Mouse (Mus musculus): ENCODE results near the gene Ppp3cb.
A peak's percentile ranks its signal among the peaks of the same experiment; 100 is the strongest.
"Not testable (repeated sequence)": the region's sequence is repeated elsewhere in the genome, so short reads cannot be mapped to it uniquely, and the experiment has no call there.

Ppp3cb gene

DNA sequence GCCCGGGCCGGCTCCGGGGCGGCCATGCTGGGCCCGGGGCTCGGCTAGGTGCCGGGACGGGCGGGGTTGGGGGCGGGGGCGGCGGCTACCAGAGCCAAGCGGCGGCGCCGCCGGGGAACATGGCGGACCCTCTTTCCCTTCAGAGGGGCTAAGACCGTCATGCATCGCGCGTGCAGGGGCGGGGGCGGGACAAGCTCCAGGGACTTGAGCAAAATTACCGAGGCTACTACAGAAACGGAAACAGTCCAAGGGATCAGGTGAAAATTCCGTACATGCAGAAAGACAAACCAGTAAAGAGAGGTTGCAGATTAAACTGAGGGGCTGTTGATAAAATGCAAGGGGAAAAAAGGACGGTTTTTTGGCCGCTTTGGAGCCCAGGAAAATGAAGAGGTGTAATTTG lies at the start of gene Ppp3cb:
TSS of gene Ppp3cb (minus strand) at position 159 of the 400 bp plus-strand sequence.
- peak; percentile 89 for DNase-seq (ENCODE audit: low read depth)

DNA sequence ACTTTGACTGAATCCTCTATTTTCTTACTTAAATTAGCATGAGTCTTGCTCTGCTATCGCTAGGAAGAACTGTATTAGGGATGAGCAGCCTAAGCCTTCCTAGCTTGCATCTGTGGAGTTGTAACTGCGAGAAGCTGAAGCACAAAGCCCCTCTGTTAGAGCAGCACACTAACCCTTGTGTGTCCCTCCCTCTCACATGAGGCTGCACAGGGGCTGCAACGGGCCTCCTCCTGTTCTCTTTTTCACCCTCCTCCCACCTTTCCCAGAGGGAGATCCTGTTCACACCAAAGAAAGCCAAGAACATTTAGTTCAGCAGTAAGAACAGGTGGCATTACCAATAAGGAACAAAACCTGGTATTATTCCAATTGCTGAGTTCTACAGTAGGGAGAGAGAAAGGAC lies 49.4 kb upstream of the Ppp3cb start:
- DNase-seq (ENCODE audit: low read depth), result no peak

DNA sequence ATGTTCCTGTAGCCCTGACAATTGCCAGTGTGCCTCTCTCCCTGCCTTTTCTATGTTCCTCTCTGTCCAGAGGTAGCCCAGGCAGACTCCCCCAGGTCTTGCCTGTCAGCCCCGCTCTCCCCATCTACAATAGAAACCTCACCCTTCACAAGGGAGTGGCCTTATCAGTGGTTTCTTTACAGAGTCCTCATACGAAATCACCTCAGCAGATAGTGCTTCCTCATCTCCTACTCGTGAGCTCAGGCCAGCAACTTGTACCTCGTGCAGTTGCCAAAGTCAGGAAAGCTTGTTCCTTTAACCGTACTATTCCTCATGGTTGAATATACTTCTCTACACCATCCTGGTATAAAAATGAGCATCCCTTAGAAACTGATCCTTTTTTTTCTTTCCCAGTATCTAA lies 41.1 kb upstream of the Ppp3cb start:
- DNase-seq (ENCODE audit: low read depth), result no peak

DNA sequence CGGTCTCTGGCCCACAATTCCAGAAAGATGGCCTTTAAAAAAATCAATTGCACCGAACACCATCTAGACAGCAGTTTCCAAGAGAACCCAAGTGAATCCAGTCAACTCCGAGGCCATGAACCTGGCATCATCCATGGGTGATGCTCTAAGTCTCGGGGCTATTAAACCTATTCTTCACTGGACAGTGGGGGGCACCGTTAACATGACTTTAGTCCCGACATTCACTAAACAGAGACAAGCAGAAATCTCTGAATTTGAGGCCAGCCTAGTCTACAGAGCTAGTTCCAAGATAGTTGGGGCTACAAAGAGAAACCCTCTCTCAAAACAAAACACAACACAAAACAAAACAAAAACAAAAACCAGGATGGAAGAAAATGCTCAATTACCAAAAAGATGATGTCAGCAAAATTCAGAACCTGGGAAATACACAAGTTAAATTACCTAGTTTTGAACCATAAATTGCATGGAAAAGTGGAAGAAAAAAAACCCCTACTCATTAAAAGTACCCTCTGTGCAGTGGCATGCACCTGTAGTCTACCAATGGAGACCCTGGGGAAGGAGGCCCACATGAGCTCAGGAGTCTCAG lies 32.5 kb upstream of the Ppp3cb start:
- no peak for DNase-seq (ENCODE audit: low read depth)

DNA sequence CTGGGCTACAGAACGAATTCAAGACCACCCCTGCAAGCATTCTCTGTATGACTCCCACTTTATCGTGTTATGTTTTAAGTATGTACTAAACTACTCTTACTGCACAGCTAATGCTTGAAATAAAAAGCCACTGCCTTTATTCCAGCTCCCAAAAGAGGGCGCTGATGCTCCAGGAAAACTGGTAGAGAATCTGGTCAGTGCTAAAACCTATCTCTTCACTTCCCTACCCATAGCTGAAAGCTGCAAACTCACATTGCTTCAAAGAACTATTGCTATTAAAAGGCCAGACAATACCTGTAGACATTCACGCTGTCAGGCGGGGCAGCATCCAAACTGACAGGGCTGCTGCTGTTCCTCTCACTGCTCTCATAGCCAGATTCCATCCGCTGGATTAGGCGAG lies 29.8 kb upstream of the Ppp3cb start:
- no peak for DNase-seq (ENCODE audit: low read depth)

DNA sequence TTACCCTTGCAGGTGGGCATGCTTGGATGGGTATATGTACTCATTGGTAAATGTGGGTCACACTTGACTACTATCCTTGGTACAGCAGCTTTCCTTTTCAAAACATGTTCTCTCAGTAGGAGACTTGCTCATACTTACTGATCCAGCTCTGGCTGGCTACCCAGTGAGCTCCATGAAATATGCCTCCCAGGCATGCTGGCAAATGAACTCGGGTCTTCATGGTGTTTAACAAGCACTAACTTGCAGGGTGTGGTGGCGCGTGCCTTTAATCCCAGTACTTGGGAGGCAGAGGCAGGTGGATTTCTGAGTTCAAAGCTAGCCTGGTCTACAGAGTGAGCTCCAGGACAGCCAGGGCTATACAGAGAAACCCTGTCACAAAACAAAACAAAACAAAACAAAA lies 26.8 kb upstream of the Ppp3cb start:
- not testable (repeated sequence) for DNase-seq (ENCODE audit: low read depth)

DNA sequence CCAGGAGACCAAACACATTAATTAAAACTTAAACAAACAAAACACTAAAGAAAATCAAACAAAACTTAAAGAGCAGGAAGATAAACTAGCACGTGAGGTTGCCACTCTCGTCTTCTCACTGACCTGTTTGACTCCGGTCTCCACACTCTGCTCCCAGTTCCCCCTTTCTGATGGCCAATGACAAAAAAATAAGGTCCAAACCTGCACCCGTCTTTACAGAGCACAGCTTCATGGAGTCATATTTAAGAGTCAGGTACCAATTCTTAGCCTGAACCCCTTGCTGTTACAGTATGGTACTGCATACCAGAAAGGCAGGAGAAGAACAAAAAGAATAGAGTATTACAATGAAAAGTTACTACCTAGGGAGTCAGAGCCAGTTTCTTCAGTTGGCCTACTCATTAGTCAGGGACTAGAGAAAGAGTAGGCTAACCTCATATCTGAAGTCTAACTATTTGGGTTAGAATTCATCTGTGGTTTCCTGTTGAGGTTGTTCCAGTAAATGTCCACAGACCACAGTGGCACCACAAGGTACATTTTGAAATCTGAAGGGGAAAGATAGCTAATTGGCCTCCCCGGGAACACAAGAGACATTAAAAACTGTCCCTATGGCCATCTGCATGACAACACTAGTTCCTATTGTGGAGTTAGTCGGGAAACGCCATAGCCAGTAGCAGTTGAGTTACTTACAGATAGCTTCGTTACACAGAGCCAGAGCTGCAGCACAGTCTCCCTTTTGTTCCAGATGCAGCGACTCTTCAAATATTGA lies 19.1 kb upstream of the Ppp3cb start:
- no peak for DNase-seq (ENCODE audit: low read depth)

DNA sequence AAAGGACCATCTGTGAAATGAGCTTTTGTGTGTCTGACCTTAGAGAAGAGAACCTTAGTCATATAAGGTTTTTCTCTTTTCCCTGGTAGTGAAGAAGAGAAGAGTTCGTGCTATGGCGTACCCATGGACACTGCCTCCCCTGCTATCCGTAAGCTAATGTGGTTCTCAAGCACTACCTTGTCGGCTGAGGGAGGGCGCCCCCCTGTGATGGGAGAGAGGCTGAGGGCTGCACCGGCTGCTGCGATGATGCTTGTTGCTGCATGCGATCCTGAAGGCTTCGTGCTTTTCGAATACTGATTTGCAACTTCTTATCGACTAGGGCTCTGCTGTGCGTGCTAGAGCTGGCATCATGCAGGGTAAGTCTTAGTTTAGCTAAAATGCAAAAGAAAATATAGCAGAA lies 18.3 kb upstream of the Ppp3cb start:
- no peak for DNase-seq (ENCODE audit: low read depth)

DNA sequence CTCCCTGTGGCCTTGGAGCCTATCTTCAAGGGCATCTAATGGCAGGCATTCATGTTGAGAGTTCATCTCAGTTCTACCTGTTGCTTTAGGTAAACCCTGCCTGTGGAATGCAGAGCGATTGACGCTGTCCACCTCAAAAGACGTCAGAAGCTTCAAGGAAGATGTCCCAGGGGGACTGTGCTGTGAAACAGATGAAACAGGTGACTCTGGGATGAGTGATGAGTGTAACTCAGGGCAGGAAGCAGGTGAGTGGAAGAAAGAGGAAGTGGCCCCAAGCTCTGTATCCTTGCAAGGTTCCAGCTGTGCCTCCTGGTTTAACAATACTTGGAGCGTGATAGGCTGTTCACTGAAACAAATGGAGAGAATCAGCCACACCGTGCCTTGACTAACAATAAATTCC lies 15.5 kb upstream of the Ppp3cb start:
- DNase-seq (ENCODE audit: low read depth), result no peak

DNA sequence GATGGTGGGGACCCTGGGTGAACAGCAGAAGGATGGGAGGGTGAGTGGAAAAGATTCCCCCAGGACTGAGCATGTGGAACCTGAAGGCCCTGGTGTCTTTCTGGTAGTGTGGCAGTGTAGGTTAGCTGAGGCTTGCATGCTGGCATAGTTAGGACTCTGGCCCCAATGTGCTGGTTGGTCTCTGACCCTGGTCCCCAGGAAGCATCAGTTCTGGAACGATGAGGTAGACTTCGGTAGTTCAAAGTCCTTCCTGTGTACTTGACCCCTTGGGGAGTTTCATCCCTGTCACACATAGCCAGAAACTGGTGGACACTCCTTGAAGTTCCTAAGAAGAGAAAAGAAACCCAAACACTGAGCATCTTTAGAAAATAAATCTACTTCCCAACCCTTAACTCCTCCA lies 3.8 kb upstream of the Ppp3cb start:
- DNase-seq (ENCODE audit: low read depth), result no peak

DNA sequence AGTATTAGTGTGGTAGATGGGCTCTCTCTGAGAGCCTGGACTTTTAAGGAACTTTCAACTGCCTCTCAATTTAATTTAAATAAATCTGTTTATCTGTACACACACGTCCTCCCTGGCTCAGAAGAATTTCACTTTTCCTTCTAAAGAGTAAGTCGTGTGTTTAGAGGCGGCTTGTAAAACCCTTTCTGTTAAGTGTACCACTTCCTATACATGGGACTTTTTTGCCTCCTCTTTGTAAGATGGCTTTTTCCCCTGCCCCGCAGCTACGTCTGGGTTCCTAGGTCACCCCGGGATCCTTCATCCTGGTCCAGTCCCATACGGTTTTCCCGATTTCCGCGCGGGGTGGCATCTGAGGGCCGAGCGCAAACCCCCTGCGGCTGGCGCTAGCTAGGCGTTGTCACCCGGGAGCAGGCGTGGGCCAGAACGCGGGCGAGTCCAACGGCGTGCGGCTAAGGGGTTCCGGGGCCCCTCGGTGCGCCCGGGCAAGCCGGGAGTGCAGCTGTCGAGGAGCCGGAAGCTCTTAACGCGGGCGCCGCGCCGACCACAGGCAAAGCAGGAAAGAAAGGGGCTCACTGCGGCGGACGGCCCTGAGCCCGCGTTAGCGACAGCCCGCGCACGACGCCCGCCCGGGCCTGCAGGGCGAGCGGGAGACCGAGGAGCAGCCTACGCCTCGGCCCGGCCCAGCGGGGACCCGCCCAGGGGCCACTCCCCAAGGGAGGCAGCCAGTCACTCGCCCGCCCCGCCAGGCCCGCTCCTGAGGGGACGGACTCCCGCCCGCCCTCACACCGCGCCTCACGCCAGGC lies 643 bp downstream of the Ppp3cb start:
- peak; percentile 79 for DNase-seq (ENCODE audit: low read depth)

DNA sequence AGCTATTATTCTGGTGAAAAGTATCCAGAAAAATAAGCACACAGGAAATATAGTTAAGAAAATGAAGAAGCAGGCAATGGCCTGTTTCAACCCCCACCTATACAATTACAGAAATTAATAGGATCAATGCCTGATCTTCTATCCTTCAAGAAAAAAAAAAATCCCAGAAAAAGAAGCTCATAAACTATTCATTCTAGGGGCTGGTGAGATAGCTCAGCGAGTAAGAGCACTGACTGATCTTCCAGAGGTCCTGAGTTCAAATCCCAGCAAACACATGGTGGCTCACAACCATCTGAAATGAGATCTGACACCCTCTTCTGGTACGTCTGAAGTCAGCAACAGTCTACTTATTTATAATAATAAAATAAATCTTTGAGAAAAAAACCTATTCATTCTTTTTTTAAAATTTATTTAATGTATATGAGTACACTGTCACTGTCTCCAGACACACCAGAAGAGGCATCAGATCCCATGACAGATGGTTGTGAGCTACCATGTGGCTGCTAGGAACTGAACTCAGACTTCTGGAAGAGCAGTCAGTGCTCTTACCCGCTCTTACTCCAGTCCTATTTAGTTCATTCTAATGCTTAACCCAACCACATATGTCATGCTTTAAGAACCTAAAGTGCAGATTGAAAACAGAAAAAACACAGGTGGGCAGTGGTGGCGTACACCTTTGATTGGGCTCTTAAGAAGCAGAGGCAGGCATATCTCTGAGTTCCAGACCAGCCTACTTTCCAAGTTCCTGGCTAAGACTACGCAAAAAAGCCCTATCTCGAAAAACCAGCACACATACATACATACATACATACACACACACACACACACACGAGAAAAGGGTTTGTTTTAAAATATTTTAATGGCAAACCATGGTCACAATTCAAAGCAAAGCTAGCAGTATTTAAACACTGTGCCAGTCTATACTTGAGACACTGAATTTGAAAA lies 1.6 kb downstream of the Ppp3cb start:
- DNase-seq (ENCODE audit: low read depth), result peak; percentile 65

DNA sequence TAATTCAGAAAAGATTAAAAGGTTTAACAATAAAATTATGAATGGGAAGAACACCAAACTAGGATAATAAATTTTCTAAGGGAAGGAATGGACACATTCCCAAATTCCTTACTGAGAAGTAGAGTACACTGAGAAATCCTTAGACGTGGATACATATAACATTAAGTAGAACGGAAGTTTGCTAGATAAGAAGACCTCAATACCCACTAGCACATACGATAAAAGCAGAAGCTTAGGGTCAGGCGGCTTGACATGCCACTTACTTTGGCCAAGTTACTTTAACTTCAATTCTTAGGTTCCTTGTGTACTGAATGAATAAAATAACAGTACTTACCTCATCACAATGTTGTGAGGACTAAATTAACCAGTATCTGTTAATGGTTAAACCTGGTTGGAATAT lies 16.7 kb downstream of the Ppp3cb start:
- DNase-seq (ENCODE audit: low read depth), result no peak

DNA sequence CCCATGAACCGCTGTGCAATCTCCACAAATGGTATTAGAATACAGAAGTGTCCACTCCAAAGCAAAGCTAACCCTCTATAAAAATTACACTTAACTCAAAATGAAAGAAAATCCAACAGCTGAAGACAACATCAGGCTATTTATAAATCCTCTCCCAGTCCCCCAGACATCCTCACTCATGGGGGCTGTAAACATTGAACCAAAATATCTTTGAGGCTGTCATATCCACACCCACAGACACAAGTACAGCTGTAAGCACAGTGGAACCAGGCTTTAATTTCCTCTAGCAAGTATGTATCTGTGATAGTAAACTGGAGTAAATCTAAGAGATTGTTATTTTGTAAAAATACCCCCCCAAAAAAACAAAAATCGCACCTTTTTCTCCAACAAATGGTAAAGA lies 26.2 kb downstream of the Ppp3cb start:
- DNase-seq (ENCODE audit: low read depth), result no peak

DNA sequence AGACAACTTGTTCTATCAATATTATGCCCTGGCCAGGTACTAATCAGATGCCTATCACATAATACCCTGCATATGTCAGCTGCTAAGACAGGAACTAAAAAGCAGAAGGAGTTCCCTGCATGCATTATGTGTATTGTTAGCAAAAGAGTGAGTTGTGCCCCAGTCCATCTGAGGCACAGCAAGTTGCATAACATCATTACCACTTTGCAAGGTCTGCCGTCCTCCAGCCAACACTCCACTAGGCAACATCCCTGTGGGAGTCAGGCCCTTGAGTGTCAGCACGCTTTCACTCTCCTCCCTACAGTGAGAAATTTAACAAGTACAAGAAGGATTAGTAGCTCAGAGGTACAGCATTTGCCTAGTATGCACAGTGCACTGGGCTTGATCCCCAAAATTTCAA lies 37.9 kb downstream of the Ppp3cb start:
- DNase-seq (ENCODE audit: low read depth), result no peak

DNA sequence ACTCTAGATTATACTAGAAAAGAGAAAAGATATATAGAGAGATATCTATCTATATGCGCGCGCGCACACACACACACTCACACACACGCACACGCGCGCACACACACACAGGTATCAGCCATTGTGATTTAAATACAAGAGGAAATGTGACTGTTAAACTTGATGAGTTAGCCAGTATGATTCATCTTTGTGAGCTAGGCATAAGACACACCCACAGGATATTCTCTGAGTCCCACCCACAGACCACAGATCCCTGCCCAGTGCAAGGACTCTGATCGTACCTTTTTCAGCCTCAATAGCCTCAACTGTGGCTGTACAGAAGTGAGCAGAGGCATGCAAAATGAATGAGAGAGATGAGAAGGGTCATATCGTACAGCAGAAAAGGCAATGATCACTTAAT lies 43.4 kb downstream of the Ppp3cb start:
- DNase-seq (ENCODE audit: low read depth), result no peak

DNA sequence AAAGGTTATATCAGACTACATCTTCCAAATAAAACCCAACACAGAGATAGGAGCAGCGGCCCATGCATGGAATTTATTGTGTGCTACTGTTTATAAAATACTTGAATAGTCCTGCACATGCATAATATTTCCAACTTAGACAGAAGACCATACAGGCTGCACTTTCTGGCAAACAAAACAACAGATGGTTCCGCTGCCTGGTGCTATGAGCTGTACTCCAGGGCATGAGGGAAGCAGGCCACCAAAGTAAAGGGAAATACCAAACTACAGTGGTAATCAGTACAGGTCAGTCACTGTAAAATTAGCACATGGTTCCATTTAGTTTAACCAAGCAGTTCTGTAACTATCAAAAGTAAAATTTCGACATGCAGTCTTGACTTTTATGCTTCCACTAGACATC lies 46.4 kb downstream of the Ppp3cb start:
- DNase-seq (ENCODE audit: low read depth), result no peak

DNA sequence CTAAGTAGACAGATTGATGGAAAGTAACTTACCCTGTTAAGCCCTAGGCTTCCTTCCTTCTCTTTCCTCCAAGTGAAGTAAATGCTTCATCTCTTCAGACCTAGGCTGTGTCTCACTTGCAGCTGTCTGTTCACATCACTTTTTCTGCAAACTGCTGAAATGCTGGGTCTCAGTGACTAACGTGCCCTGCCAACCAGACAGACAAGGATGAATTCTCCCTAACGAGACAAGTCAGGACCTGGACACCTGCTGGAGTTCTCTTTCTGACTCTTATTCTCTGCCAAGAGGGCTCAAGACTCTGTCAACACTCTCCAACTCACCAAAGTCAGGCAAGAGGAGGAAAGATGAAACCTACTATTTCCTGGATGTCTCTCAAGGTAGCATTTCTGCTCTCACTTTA lies 49.8 kb downstream of the Ppp3cb start, which contains the start of gene Mss51:
TSS of gene Mss51 (minus strand) at position 299 of the 400 bp plus-strand sequence.
- no peak for DNase-seq (ENCODE audit: low read depth)

DNA sequence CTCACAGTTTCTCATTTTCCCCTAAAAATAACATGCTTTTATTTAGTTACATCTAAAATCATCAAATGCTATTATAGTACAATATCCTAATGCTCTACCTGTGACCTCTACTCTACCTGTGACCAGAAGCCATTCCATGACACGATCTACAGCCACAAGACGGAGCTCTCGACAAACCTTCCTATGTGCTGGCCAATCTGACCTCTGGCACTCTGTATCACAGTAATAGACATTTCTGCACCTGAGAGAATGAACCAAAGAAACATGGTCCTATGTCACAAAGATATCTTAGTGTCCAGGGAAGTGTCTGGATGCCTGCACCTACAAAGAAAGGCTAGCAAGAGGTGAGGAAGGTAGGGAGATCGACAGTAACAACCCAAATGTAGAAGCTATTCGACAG lies 60.3 kb downstream of the Ppp3cb start:
- DNase-seq (ENCODE audit: low read depth), result no peak

DNA sequence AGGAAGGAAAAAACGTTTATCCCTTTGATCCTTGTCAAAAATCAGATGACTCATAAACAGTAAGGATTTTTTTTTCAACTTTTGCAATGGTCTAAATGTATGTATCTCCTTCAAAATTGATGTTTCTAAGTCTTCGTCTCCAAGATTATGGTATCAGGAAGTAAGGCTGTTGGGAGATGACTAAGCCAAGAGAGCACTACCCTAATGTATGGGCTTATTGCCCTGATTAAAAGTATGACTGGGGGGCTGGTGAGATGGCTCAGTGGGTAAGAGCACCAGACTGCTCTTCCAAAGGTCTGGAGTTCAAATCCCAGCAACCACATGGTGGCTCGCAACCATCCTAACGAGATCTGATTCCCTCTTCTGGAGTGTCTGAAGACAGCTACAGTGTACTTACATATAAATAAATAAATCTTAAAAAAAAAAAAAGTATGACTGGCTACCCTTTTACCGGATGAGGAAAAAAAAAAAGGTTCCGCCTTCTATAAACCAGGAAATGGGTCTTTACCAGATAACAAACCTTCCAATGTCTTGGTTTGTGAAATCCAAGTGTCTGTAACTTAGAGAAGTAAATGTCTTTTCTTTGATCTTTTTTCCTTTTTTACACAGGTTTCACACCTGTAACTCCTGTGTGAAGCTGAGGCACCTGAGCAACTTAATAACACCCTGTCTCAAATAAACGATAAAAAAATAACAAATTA lies 64.2 kb downstream of the Ppp3cb start:
- DNase-seq (ENCODE audit: low read depth), result no peak

DNA sequence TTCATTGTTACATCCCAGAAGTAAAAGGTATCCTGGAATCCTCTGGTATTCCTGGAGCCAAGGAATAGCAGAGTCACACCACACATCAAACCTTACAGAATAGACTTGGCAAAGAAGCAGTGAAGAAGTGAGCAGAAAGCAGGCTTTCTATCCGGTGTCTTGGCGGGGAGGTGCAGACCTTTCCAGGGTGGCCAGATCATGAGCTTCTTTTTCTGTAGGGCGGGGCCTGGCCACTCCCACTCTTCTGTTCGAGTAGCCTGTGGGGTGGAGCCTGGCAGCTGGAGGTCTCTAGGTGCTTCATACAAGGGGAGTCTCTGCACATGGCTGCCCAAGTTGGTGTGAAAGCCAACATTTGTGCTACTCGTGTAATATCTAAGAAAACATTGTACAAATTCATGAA lies 65.2 kb downstream of the Ppp3cb start:
- DNase-seq (ENCODE audit: low read depth), result peak; percentile 70
